Comparison of ENCODE assay signal across 16 mouse cellular contexts in the genomic region with DNA sequence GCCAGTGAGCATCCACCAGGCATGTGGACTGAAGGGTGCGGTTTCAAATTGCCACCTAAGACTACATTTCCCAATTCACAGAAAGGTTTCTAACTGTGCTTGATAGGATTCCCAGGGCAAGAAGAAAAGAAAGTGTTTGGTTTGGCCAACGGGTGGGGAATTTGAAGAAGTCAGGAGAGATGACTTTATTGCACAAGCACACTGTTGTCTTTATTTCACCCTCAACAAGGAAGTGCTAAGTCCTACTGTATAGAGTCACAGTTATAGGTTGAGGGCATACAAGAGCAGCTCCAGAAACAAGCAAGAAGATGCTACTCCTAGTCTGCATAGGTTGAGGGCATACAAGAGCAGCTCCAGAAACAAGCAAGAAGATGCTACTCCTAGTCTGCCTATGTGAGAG.
"Had no signal": no experiment of that assay in that cellular context is flagged by ENCODE, and none has a peak within 500 bp of the region (broad histone marks: within the 10 kb centered on the region; RNA-seq: fewer than 3 reads in every experiment).

No protein-coding gene starts in this region.

- H3K4me3 ChIP-seq: midbrain, embryonic 10.5 days; midbrain, embryonic 12.5 days; myocyte; neural tube, embryonic 13.5 days; neural tube, embryonic 15.5 days had no signal

- ATAC-seq: midbrain, embryonic 16.5 days had no signal

- DNase-seq: lung, adult 18-20 months; lung, embryonic 14.5 days; lung, postnatal 10 days; lung, postnatal 4 days; midbrain, embryonic 14.5 days; right cerebral cortex, postnatal 14 days; thymus, adult 18-20 months; thymus, postnatal 14 days; thymus, postnatal 36 days had no signal

- H3K36me3 ChIP-seq: neural tube, embryonic 13.5 days; neural tube, embryonic 15.5 days had no signal

- H3K27ac ChIP-seq: liver, embryonic 14.5 days; midbrain, embryonic 10.5 days; midbrain, embryonic 12.5 days; neural tube, embryonic 13.5 days; neural tube, embryonic 15.5 days had no signal

- H3K9me3 ChIP-seq: midbrain, embryonic 10.5 days; midbrain, embryonic 12.5 days; neural tube, embryonic 13.5 days; neural tube, embryonic 15.5 days had no signal

- H3K9ac ChIP-seq: liver, embryonic 14.5 days; lung, embryonic 14.5 days; midbrain, embryonic 12.5 days; neural tube, embryonic 13.5 days; neural tube, embryonic 15.5 days had no signal

- H3K4me2 ChIP-seq: lung, embryonic 14.5 days; midbrain, embryonic 12.5 days; neural tube, embryonic 13.5 days; neural tube, embryonic 15.5 days had no signal

- H3K27me3 ChIP-seq: midbrain, embryonic 12.5 days; neural tube, embryonic 13.5 days; neural tube, embryonic 15.5 days had no signal
